Mouse (Mus musculus) liver, postnatal 0 days (tissue): Measurements from ENCODE around the gene Ak5. TPM values are rescaled to one million over a fixed set of nuclear protein-coding genes. Genes with fewer than 3 reads are reported as not detected.
"Not testable (repeated sequence)": the region's sequence is repeated elsewhere in the genome, so short reads cannot be mapped to it uniquely, and the experiment has no call there.

Experiments
- ATAC-seq: fragments of 200-750 bp; cut with Nextera tagmentation; 2 replicates; pipeline ENCODE4 v1.8.0; 2017; ENCODE audit warnings: mild to moderate bottlenecking, moderate library complexity
- DNase-seq: peaks from one replicate; pipeline ENCODE4 v3.0.0-alpha.2; 2016
- H3K27ac ChIP-seq: fragments of 300-500 bp; sonication (generic); 2 replicates; pipeline ENCODE4 v1.5.1; 2014; ENCODE audit warnings: antibody characterized with exemption, moderate library complexity, mild to moderate bottlenecking, low read depth
- H3K27me3 ChIP-seq: fragments of 300-500 bp; sonication (generic); 2 replicates; pipeline ENCODE4 v1.6.1; 2014; ENCODE audit warnings: low read length, control low read depth, mixed read lengths; ENCODE audit not compliant: insufficient read depth
- H3K36me3 ChIP-seq: fragments of 300-500 bp; sonication (generic); replicated peaks from 2 replicates; pipeline ENCODE4 v1.6.1; 2014; ENCODE audit warnings: mild to moderate bottlenecking, control low read depth, low read length, moderate library complexity, mixed read lengths; ENCODE audit not compliant: insufficient read depth
- H3K4me1 ChIP-seq: fragments of 300-500 bp; sonication (generic); 2 replicates; pipeline ENCODE4 v1.6.1; 2014; ENCODE audit warnings: antibody characterized with exemption, mild to moderate bottlenecking, control low read depth; ENCODE audit not compliant: insufficient read depth
- H3K4me2 ChIP-seq: fragments of 300-500 bp; sonication (generic); 2 replicates; pipeline ENCODE4 v1.6.1; 2014; ENCODE audit warnings: low read depth, mild to moderate bottlenecking, low read length, moderate library complexity, mixed read lengths
- H3K4me3 ChIP-seq: fragments of 300-500 bp; sonication (generic); 2 replicates; pipeline ENCODE4 v1.5.1; 2014; ENCODE audit warnings: low read depth, low read length
- H3K9ac ChIP-seq: fragments of 300-500 bp; sonication (generic); replicated peaks from 2 replicates; pipeline ENCODE4 v1.6.1; 2014; ENCODE audit warnings: mild to moderate bottlenecking, moderate library complexity
- H3K9me3 ChIP-seq: fragments of 300-500 bp; sonication (generic); 2 replicates; pipeline ENCODE4 v1.6.1; 2016; ENCODE audit warnings: mild to moderate bottlenecking, control low read depth, low read length, mixed read lengths
- CTCF ChIP-seq: sonication (generic); IDR thresholded peaks from 2 replicates; pipeline ENCODE4 v1.5.1; 2016; ENCODE audit warnings: antibody characterized with exemption, low read depth
- EP300 ChIP-seq: IDR thresholded peaks from 2 replicates; pipeline ENCODE4 v1.6.1; 2016; ENCODE audit warnings: antibody characterized with exemption, low read depth, mild to moderate bottlenecking
- WGBS: fragments of 180-500 bp; shearing (Covaris S2); extraction: QIAGEN DNeasy Blood & Tissue Kit; methylation state at CpG from one replicate; pipeline ENCODE4 v1.1.7; 2014; ENCODE audit not compliant: insufficient replicate concordance; 5-methylcytosine and 5-hydroxymethylcytosine counted together
- polyA plus RNA-seq: library from polyadenylated mRNA; unstranded; fragments of >200 nt; fragmentation: Nextera tagmentation; extraction: Ambion mirVana; gene quantifications from 2 replicates; pipeline ENCODE4 v1.2.1, GENCODE M21; 2015

Gene Ak5
- polyA plus RNA-seq, 1 experiment from 2014 or later: 0.11 TPM

GRCm38 (mm10) chr3:152705826-152706225 lies 37.7 kb upstream of the Ak5 start:
- H3K27ac ChIP-seq: no peak overlapping the region
- no peak for TF ChIP-seq CTCF
- TF ChIP-seq EP300: no peak
- no peaks in the 10 kb centered on the region for H3K36me3 ChIP-seq
- ATAC-seq (no peak), DNase-seq (no peak)
- no peaks in the 10 kb centered on the region for H3K9me3 ChIP-seq
- no peak overlapping the region for H3K4me2 ChIP-seq
- no peak overlapping the region for H3K4me3 ChIP-seq
- WGBS: 72% methylated on average over 5 of the region's 5 CpGs
- H3K4me1 ChIP-seq: no peaks in the 10 kb centered on the region
- H3K27me3 ChIP-seq: no peaks in the 10 kb centered on the region
- no peak overlapping the region for H3K9ac ChIP-seq

DNA sequence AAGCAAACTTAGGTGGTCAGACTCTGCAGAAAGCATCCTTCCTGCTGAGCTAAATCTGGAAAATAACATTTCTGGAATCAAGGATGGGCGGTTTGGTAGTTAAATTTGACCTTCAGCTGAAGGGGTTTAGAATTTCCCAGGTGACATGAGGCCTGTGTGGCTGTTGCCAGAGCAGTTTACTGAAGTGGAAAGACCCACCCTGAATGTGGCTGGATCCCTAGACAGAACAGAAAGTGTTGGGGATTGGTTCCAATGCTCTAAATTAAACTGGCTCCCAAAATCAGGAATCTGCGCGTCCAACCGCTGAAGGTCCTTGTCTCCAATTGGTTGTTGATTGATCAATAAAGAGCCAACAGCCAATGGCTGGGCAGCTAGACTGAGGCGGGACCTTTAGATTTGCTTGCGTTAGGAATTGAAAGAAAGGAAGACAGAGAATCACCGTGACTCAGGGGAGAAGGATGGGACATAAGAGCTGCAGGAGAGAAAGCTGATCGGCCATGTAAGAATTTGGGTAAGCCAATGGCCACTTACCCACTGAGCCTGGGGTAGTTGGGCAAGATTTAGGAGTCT lies 34.2 kb upstream of the Ak5 start:
- Histone ChIP-seq H3K4me2 (no peak overlapping the region), H3K9ac (no peak overlapping the region), H3K27ac (no peak overlapping the region), H3K27me3 (no peaks in the 10 kb centered on the region), H3K9me3 (no peaks in the 10 kb centered on the region), H3K4me3 (no peak overlapping the region), H3K36me3 (no peaks in the 10 kb centered on the region), H3K4me1 (no peaks in the 10 kb centered on the region)
- DNase-seq: no peak
- peak; percentile 40 for ATAC-seq
- TF ChIP-seq EP300: no peak
- no peak for TF ChIP-seq CTCF
- WGBS: 53% methylated on average over 8 of the region's 8 CpGs

- not testable (repeated sequence) for H3K4me3 ChIP-seq, DNase-seq, H3K4me1 ChIP-seq, H3K4me2 ChIP-seq, H3K27ac ChIP-seq, H3K27me3 ChIP-seq, H3K9me3 ChIP-seq, H3K36me3 ChIP-seq, H3K9ac ChIP-seq
- 0 out of 2 replicates have a peak, but pooled peaks have one; percentile 31 for ATAC-seq
- 78% methylated on average over 8 of the region's 8 CpGs for WGBS
Measured at GRCm38 (mm10) chr3:152701536-152701935, 33.4 kb upstream of the Ak5 start.

DNA sequence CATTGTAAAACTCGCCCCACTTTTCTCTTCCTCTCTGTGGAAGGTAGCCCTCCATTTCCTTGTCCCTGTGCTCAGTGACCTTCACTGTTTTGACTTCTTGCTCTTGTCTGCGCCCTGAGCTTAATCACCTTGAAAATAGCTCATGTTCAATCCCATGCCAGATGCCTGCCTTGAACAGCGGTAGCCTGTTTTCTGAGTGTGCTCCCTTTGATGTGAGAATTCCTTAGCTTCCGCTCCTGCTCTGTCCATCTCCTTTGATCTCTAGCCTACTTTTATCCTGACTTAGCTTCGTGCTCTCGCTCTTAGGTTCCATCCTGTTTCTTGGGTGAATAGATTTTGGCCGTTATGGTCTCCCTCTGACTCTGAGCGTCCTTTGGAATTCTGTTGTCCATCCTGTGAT lies 31.1 kb upstream of the Ak5 start:
- DNase-seq: no peak
- H3K4me3 ChIP-seq: no peak overlapping the region
- no peaks in the 10 kb centered on the region for H3K9me3 ChIP-seq
- no peaks in the 10 kb centered on the region for H3K36me3 ChIP-seq
- no peaks in the 10 kb centered on the region for H3K27me3 ChIP-seq
- TF ChIP-seq EP300 (no peak), CTCF (no peak)
- H3K4me1 ChIP-seq: no peaks in the 10 kb centered on the region
- no peak overlapping the region for H3K9ac ChIP-seq
- 58% methylated on average over 8 of the region's 8 CpGs for WGBS
- no peak overlapping the region for H3K4me2 ChIP-seq
- ATAC-seq: no peak
- no peak overlapping the region for H3K27ac ChIP-seq

- Histone ChIP-seq H3K4me3 (no peak overlapping the region), H3K9ac (no peak overlapping the region), H3K4me1 (no peaks in the 10 kb centered on the region), H3K36me3 (no peaks in the 10 kb centered on the region), H3K4me2 (no peak overlapping the region), H3K27ac (no peak overlapping the region), H3K27me3 (no peaks in the 10 kb centered on the region), H3K9me3 (no peaks in the 10 kb centered on the region)
- 71% methylated on average over 5 of the region's 5 CpGs for WGBS
- ATAC-seq: no peak
- DNase-seq: no peak
- TF ChIP-seq EP300 (no peak), CTCF (no peak)
Measured at GRCm38 (mm10) chr3:152698017-152698416, 29.9 kb upstream of the Ak5 start.

- Histone ChIP-seq H3K9me3 (no peaks in the 10 kb centered on the region), H3K27me3 (no peaks in the 10 kb centered on the region), H3K4me3 (no peak overlapping the region), H3K9ac (no peak overlapping the region), H3K36me3 (no peaks in the 10 kb centered on the region), H3K27ac (no peak overlapping the region), H3K4me1 (no peaks in the 10 kb centered on the region), H3K4me2 (no peak overlapping the region)
- 80% methylated on average over 3 of the region's 3 CpGs for WGBS
- no peak for DNase-seq
- no peak for ATAC-seq
- TF ChIP-seq CTCF: no peak
- TF ChIP-seq EP300: no peak
Measured at GRCm38 (mm10) chr3:152694950-152695349, 26.8 kb upstream of the Ak5 start.

DNA sequence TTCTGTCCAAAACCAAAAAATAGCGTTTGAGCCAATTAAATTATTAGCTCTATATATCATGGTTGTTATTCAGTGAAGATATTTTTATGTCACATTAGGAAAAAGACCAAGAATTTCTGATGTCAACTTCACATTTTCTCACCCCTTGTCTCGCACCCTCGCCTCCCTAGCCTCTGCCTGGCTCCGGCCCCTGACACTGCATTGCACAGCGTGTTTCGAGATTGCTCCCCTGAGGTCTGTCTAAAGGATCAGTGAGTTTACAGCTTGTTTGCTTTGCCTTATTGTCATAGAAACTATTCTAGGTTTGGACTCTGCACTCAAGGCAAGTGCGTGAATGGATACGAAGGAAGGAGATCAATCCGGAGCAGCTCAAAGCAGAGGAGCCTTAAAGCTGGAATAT lies 20.9 kb upstream of the Ak5 start:
- WGBS: 69% methylated on average over 9 of the region's 9 CpGs
- Histone ChIP-seq H3K27me3 (no peaks in the 10 kb centered on the region), H3K36me3 (no peaks in the 10 kb centered on the region), H3K4me3 (no peak overlapping the region), H3K9me3 (no peaks in the 10 kb centered on the region), H3K9ac (no peak overlapping the region), H3K4me2 (no peak overlapping the region), H3K4me1 (no peaks in the 10 kb centered on the region), H3K27ac (no peak overlapping the region)
- DNase-seq (no peak), ATAC-seq (no peak)
- TF ChIP-seq EP300: no peak
- TF ChIP-seq CTCF: no peak
